Mouse (Mus musculus) embryo, embryonic 9.5 days (tissue): Measurements from ENCODE around the gene Adam33.

Experiments used
- DNase-seq: peaks from one replicate; pipeline ENCODE4 v3.0.0-alpha.2; 2017; ENCODE audit errors: extremely low spot score

Gene Adam33

GRCm38 (mm10) chr2:131029065-131029935 lies 34.3 kb downstream of the Adam33 start:
- no peak for DNase-seq

GRCm38 (mm10) chr2:131026941-131027340 lies 36.7 kb downstream of the Adam33 start:
- DNase-seq: no peak

- no peak for DNase-seq
Measured at GRCm38 (mm10) chr2:131025230-131025629, 38.4 kb downstream of the Adam33 start.

- no peak for DNase-seq
Measured at GRCm38 (mm10) chr2:131010566-131010965, 53.0 kb downstream of the Adam33 start.

GRCm38 (mm10) chr2:131009123-131009522 lies 54.5 kb downstream of the Adam33 start:
- no peak for DNase-seq
